Mouse (Mus musculus): ENCODE data around the gene Olfr91.

DNA sequence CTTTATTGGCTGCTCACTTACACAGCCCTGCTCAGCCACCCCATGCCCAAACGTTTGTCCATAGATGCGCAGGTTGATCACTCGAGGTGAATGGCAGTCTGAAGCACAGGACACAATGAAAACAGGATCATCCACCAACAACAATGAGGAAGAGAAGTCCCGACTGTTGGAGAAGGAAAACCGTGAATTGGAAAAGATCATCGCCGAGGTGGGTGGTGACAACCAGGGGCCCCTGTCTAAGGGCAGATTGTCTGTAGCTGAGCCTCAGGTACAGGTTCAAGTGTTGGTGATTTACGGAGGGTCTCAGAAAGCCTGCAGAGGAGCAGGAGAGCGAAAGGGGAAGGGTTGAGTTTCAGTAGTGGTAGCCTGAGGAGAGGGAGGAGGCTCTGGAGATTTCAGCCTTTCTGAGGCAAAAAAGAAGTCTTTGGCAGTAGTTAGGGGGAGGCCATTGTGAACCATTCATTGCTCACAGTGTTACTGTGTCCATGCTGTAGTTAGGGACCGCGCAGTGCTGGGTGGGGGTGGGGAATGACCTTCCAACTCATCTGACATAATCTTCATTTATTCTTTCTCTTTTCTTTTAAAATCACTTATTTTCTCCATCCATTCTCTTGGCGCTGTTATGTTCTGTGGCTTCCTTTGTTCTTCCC, 25.9 kb downstream of the Olfr91 start:
- no peak for TF ChIP-seq CTCF (IDR thresholded peaks at IDR 0.05; ENCODE audit: low read depth, low read length)
- TF ChIP-seq POLR2A (IDR thresholded peaks at IDR 0.05; ENCODE audit: borderline replicate concordance, low read depth, low read length): no peak
